Mouse (Mus musculus) hindbrain, embryonic 11.5 days (tissue): ENCODE data around the gene Ifrd1. TPM values are rescaled to one million over a fixed set of nuclear protein-coding genes. Genes with fewer than 3 reads are reported as not detected.

Source experiments
- ATAC-seq: fragments of 200-750 bp; cut with Nextera tagmentation; 2 replicates; pipeline ENCODE4 v1.8.0; 2017; ENCODE audit warnings: mild to moderate bottlenecking, moderate TSS enrichment, moderate library complexity; ENCODE audit not compliant: low FRiP score
- DNase-seq: peaks from one replicate; pipeline ENCODE4 v3.0.0-alpha.2; 2015; ENCODE audit warnings: low spot score
- H3K27ac ChIP-seq: fragments of 300-500 bp; sonication (generic); 2 replicates; pipeline ENCODE4 v1.5.1; 2014; ENCODE audit warnings: mild to moderate bottlenecking, low read depth, low read length
- H3K27me3 ChIP-seq: fragments of 300-500 bp; sonication (generic); 2 replicates; pipeline ENCODE4 v1.6.1; 2014; ENCODE audit warnings: mild to moderate bottlenecking, low read length, moderate library complexity, mixed read lengths; ENCODE audit not compliant: control insufficient read depth, insufficient read depth
- H3K36me3 ChIP-seq: fragments of 300-500 bp; sonication (generic); 2 replicates; pipeline ENCODE4 v1.6.1; 2014; ENCODE audit warnings: mild to moderate bottlenecking, low read length, moderate library complexity, mixed read lengths; ENCODE audit not compliant: control insufficient read depth, insufficient read depth
- H3K4me1 ChIP-seq: fragments of 300-500 bp; sonication (generic); replicated peaks from 2 replicates; pipeline ENCODE4 v1.6.1; 2014; ENCODE audit warnings: low read length, mixed read lengths; ENCODE audit not compliant: control insufficient read depth, insufficient read depth
- H3K4me2 ChIP-seq: fragments of 300-500 bp; sonication (generic); replicated peaks from 2 replicates; pipeline ENCODE4 v1.6.1; 2014; ENCODE audit warnings: mild to moderate bottlenecking, low read depth, low read length
- H3K4me3 ChIP-seq: fragments of 300-500 bp; sonication (generic); 2 replicates; pipeline ENCODE4 v1.5.1; 2014; ENCODE audit warnings: low read depth, low read length
- H3K9ac ChIP-seq: fragments of 300-500 bp; sonication (generic); 2 replicates; pipeline ENCODE4 v1.6.1; 2014; ENCODE audit warnings: low read depth, low read length
- H3K9me3 ChIP-seq: fragments of 300-500 bp; sonication (generic); 2 replicates; pipeline ENCODE4 v1.6.1; 2016; ENCODE audit warnings: low read length; ENCODE audit not compliant: control insufficient read depth
- WGBS: fragments of 180-500 bp; shearing (Covaris S2); extraction: QIAGEN DNeasy Blood & Tissue Kit; methylation state at CpG from one replicate; pipeline ENCODE4 v1.1.7; 2014; 5-methylcytosine and 5-hydroxymethylcytosine counted together
- microRNA counts: library from miRNA; unstranded; fragments of <30 nt; microRNA quantifications from one replicate; lab custom pipeline; 2015
- polyA plus RNA-seq: library from polyadenylated mRNA; unstranded; fragments of >200 nt; fragmentation: Nextera tagmentation; extraction: Ambion mirVana; gene quantifications from 2 replicates; pipeline ENCODE4 v1.2.1, GENCODE M21; 2014

Ifrd1 gene
- polyA plus RNA-seq, 1 experiment from 2014 or later, result 200 TPM

GRCm38 (mm10) chr12:40164621-40165020 lies 83.7 kb downstream of the Ifrd1 start:
- WGBS, result 8% methylated on average over 2 of the region's 2 CpGs
- H3K27me3 ChIP-seq, result no peaks in the 10 kb centered on the region
- H3K9me3 ChIP-seq, result no peaks in the 10 kb centered on the region
- ATAC-seq (peak; percentile 64; the same call in 1 of the 2 replicates), DNase-seq (peak; percentile 49)
- no peak overlapping the region for H3K9ac ChIP-seq
- no peak overlapping the region for H3K4me2 ChIP-seq
- H3K36me3 ChIP-seq, result no peaks in the 10 kb centered on the region
- H3K27ac ChIP-seq, result no peak overlapping the region
- H3K4me3 ChIP-seq, result no peak overlapping the region
- H3K4me1 ChIP-seq, result no peaks in the 10 kb centered on the region

DNA sequence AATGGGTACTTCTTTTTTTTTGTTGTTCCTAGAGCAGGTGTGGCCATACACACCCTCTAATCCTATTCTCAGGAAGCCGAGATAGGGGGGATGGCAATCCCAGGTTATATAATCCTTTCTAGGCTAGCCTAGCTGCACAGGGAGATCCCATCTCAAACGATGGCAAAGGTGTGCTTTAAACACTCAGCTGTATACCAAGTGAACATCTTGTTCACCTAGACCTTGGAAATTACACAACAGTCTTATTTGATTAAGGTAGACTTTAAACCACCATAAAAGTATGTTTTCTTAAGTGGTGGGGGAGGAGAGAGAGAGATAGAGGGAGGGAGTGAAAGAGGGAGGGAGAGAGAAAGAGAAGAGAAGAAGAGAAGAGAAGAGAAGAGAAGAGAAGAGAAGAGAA lies 87.5 kb downstream of the Ifrd1 start:
- Histone ChIP-seq H3K27ac (no peak overlapping the region), H3K27me3 (no peaks in the 10 kb centered on the region), H3K36me3 (no peaks in the 10 kb centered on the region), H3K9ac (no peak overlapping the region), H3K4me3 (no peak overlapping the region), H3K9me3 (no peaks in the 10 kb centered on the region), H3K4me1 (no peaks in the 10 kb centered on the region), H3K4me2 (no peak overlapping the region)
- WGBS, result 84% methylated on average over 2 of the region's 2 CpGs
- ATAC-seq (no peak), DNase-seq (no peak)

- ATAC-seq (no peak), DNase-seq (no peak)
- no peak overlapping the region for H3K4me2 ChIP-seq
- H3K36me3 ChIP-seq, result no peaks in the 10 kb centered on the region
- WGBS, result 91% methylated on average over 6 of the region's 6 CpGs
- no peaks in the 10 kb centered on the region for H3K9me3 ChIP-seq
- no peaks in the 10 kb centered on the region for H3K27me3 ChIP-seq
- no peak overlapping the region for H3K27ac ChIP-seq
- no peak overlapping the region for H3K4me3 ChIP-seq
- H3K4me1 ChIP-seq, result no peaks in the 10 kb centered on the region
- H3K9ac ChIP-seq, result no peak overlapping the region
These were observed 94.1 kb downstream of the Ifrd1 start for GRCm38 (mm10) chr12:40154188-40154587.

GRCm38 (mm10) chr12:40152353-40153069 lies 95.8 kb downstream of the Ifrd1 start:
- H3K27ac ChIP-seq, result no peak overlapping the region
- H3K4me2 ChIP-seq, result no peak overlapping the region
- 83% methylated on average over 8 of the region's 8 CpGs for WGBS
- no peaks in the 10 kb centered on the region for H3K27me3 ChIP-seq
- H3K4me1 ChIP-seq, result no peaks in the 10 kb centered on the region
- DNase-seq, result no peak
- no peak for ATAC-seq
- no peak overlapping the region for H3K4me3 ChIP-seq
- H3K9me3 ChIP-seq, result no peaks in the 10 kb centered on the region
- H3K36me3 ChIP-seq, result no peaks in the 10 kb centered on the region
- no peak overlapping the region for H3K9ac ChIP-seq

MicroRNAs encoded within 50 kb of the gene (microRNA counts, 519-probe panel; counts per million panel counts)
- not detected for microRNA mmu-miR-1938 (lab: Ali Mortazavi, UCI)

Other genes starting within 250 kb of the Ifrd1 start
- gene Arl4a, start 210.5 kb downstream of the Ifrd1 start, polyA plus RNA-seq, result 80.7 and 88.1 TPM in 2 replicates
- gene Scin, start 114.3 kb downstream of the Ifrd1 start, polyA plus RNA-seq, result 0.54 and 0.57 TPM in 2 replicates
- gene Lsmem1, start 49.0 kb downstream of the Ifrd1 start, polyA plus RNA-seq, result 0.08 TPM in 1 of 2 replicates, not detected in the other
- 42.3 and 46.2 TPM in 2 replicates for gene Zfp277, start 197.4 kb upstream of the Ifrd1 start, polyA plus RNA-seq
- 19.8 and 29.4 TPM in 2 replicates for gene Dock4, start 197.4 kb upstream of the Ifrd1 start, polyA plus RNA-seq